Mouse (Mus musculus) brain, embryonic 14.5 days (tissue): ENCODE results near the gene Gmppa.

ENCODE experiments used
- CTCF ChIP-seq: fragments of 200-500 bp; IDR thresholded peaks from 2 replicates; pipeline ENCODE4 v1.5.1; 2012; ENCODE audit warnings: inconsistent platforms, mild to moderate bottlenecking, moderate library complexity, borderline replicate concordance; ENCODE audit not compliant: insufficient read depth, insufficient read length; ENCODE audit errors: extremely low read depth
- POLR2A ChIP-seq: fragments of 200-500 bp; IDR thresholded peaks from 2 replicates; pipeline ENCODE4 v1.6.1; 2012; ENCODE audit warnings: mild to moderate bottlenecking, inconsistent platforms, borderline replicate concordance; ENCODE audit not compliant: poor library complexity, insufficient read depth, insufficient read length, severe bottlenecking; ENCODE audit errors: extremely low read depth

DNA sequence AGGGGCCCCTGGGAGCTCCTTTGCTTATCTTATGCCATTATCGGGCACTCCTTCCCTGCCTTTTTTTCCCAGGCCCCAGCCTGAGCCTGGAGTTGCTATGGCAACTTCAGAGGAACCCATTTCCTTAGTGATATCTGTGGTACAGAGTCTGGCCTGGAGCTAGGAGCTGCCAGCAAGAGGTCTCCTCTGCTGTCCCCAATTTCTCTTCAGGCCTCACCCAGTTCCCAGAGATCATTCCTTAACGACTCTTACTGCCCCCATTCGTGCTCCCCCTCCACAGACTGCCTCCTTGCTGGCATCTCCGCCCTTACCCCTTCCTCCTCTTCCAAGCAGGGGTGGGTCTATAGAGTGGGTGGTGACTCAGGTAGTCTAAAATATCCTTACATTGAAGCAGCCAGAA is 49.6 kb upstream of the Gmppa start:
- TF ChIP-seq CTCF (no peak), POLR2A (no peak)
